Mouse (Mus musculus) urinary bladder, postnatal 14 days (tissue): ENCODE results near the gene Zfp169.
A peak's percentile ranks its signal among the peaks of the same experiment; 100 is the strongest.
"Not testable (repeated sequence)": the region's sequence is repeated elsewhere in the genome, so short reads cannot be mapped to it uniquely, and the experiment has no call there.

ENCODE experiments used
- DNase-seq: peaks from one replicate; pipeline ENCODE4 v3.0.0; 2021; ENCODE audit warnings: low spot score

Gene Zfp169

GRCm38 (mm10) chr13:48513003-48513929 lies at the start of gene Zfp169, which contains the start of gene A830005F24Rik:
Gene Zfp169 (minus strand): TSS chr13:48513451.
Gene A830005F24Rik (plus strand): TSS chr13:48513570.
- peak; percentile 83 for DNase-seq

DNA sequence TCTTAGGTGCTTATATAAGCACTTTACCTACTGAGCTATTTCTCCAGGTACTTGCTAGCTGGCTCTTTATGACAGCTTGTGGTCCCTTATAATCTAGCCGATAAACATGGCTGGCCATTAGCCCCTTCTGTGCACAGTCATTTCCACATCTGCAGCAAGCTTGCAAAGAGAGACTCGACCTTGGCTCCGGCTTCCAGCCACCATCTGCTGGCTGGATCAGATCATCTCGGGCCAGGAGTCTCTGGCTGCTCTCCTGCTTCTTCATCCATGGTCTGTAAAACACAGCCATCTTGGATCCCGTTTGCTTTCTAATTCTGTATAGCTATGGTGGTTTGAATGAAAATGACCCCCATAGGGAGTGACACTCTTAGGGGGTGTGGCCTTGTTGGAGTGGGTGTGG lies 49.1 kb upstream of the Zfp169 start:
- no peak for DNase-seq

GRCm38 (mm10) chr13:48561481-48561880 lies 48.2 kb upstream of the Zfp169 start:
- no peak for DNase-seq

DNA sequence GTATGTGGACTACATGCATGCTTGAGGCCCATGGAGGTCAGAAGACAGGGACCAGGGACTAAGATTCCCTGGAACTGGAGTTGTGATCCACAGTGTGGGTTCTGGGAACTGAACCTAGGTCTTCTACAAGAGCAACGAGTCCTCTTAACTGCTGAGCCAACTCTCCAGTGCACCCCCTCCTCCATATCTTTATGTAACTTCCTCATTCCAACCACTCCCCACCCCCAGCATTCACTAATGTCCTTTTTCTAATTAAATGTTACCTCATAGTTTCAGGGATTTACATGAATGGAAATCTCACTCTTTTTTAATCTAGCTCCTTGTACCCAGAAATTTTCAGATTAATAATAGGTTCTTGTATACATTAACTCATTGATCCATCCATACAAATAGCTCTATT lies 42.7 kb upstream of the Zfp169 start:
- DNase-seq = no peak

- no peak for DNase-seq
Measured at GRCm38 (mm10) chr13:48554552-48554951, 41.3 kb upstream of the Zfp169 start.

DNA sequence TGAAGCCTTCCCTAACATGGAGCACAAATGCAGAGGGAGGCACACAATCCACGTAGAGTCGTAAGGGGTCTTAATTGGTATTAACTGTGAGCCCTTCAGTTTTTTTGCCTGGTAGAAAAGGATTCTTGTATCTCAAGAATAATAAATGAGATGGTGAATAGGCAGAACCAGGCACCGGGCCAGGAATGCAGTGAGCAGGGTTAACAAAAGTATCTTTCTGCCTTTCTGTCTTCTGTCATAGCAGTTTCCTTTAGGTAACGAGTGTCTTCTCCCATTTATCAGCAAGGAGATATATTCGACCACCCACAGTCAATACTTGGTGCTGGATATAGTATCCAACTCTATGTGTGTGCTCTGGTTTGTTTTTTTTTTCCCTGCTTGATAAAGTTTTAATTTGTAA lies 40.3 kb upstream of the Zfp169 start:
- no peak for DNase-seq

DNA sequence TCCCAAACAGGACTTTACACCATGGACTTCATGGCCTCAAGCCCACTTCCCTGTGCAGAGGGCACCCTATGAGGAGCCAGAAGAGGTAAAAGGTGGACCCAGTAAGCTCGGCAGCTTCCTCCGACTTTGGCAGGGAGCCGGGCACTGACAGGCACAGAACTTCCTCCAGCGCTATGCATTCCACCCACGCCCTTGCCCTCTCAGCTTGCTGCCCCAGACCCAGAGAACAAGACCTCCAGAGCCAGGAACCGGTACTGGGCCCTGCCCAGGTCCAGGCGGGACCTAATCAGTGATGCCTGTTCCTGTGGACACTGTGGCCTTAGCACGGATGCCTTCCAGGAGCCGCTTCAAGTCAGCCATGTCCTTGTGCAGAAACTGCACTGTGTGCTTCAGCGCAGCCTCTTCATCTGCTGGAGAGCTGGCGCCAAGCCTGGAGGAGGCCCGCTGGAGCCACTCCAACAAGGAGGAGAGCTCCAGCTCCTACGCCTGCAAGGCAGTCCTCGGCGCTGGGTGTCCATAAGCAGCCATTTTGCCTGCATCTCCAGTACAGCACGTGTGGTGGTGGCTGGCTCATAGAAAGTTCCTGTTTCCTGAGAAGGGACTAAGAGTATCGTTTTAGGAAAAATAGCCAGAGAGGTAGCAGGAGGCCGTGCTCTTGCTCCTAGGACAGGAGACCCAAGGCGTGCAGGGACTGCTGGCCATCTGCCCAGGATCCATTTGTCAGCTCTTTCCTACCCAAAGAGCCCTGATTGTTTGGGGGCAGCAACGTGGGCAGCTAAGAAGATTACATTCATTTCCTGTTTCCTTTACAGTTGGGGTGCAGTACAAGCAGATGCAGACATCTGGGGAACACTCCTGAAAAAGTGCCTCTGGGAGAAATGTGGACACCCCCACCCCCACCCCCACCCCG lies 39.2 kb upstream of the Zfp169 start:
- peak; percentile 92 for DNase-seq

DNA sequence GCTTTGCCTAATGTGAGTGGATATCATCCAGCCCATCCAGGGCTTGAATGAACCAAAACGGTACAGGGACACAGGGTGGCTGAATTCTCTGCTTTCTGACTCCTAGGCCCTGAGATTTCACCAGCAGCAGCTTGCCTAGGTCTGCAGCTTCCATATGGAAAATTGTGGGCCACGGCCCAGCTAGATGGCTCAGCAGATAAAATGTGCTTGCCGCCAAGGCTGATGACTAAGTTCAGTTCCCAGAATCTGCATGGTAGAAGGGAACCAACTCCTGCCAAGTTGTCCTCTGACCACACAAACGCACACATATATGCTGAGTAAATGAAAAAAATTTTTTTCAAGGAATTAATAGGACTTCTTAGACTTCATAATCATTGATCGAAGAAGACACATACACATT lies 35.0 kb upstream of the Zfp169 start:
- no peak for DNase-seq

GRCm38 (mm10) chr13:48547623-48548022 lies 34.4 kb upstream of the Zfp169 start:
- DNase-seq = no peak

DNA sequence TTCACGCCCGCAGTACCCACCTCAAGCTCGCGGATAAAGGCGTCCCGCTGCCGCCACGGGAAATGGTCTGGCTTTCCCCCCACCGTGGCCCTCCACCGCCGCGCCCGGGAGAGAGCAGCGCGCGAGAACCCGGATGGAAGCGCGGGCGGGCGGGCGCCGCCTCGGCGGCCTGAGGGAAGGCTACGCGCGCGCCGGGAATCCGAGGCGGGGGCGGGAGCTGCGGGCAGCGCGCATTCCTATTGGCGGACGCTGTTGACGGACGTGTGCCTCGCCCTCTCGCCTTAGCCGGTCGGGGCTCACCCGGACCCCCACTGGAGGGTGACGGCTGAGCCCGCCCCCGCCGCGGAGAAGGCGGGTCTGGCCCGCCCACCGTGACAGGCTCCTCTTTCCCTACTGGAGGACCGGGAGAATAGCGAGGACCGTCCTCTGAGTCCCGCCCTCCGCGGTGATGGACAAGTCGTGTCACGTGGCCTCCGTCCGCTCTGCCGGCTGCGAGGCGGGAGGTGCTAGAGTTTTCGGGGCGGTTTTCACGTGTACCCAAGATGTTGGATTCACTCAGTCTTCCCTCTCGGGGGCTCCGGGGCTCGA lies 33.2 kb upstream of the Zfp169 start:
- peak; percentile 100 for DNase-seq

DNA sequence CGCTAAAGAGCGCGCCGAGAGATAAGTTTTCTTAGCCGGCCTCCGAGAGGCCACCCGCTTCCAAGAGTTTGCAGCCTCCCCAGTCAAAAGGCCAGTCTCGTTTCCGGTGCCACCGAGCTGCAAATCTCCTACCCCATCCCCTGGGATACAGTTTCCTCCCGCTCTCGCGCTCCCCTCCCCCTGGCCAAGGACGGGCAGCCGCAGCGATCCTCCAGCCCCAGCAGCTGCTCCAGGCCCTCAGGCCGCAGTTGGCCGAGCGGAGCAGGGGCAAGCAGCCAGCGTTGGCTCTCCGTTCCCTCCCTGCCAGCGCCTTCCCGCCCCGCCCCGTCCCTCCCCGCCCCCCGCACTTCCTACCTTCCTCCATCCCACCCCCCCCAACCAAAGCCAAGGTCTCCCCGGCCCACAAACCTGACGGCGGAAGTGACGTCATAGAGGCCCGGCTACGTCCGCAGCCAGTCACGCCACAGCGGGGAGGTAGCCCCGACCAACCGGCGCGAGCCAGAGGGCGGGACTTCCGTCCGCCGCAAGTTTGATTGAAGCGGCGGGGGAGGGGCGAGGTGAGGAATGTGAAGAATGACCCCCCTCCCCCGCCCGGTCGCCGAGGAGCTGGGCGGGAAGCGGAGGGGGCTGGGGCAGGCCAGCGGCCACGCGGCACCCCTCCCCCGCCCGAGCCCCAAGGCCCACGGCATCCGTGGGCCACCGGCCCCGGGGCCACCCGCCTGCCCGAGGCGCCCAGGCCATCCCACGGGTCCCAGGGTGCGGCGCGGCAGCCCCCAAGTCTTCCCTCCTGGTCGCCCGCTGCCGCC lies 32.4 kb upstream of the Zfp169 start:
- DNase-seq = peak; percentile 98

GRCm38 (mm10) chr13:48544867-48545266 lies 31.6 kb upstream of the Zfp169 start:
- no peak for DNase-seq

- no peak for DNase-seq
Measured at GRCm38 (mm10) chr13:48544391-48544790, 31.1 kb upstream of the Zfp169 start.

DNA sequence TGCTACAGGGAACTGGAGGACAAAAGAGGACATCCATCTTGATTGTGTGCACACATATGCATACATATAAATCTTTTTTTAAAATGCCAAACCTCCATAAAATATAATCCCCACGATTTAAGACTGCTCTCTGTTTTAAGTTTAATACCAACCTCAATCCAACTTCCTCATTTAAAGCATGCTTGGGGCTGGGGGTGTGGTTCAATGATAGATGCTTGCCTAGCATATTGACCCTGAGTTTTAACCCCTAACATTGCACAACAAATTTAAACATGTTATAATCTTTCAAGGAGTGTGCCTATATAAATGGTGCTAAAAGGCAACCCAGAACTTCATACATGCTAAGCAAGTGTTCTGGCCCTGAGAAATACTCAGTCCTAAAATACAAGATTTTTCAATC lies 27.2 kb upstream of the Zfp169 start:
- no peak for DNase-seq

DNA sequence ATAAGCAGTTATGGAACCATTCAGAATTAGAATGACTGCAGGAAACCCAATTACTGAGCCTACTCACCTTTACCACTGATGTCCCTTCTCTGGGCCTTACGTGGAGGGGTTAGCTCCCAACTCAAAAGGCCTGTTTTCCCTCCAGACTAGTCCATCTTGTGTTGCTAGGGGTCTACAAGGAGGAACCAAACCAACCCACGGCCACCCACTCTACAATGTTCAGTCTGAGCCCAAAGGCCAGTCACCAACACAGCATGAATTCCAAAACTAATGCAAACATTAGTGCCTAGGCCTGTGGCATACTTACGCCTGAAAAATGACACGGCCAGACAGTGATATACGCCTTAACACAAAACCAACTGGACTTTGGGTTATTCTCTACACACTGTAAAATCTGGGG lies 20.2 kb upstream of the Zfp169 start:
- DNase-seq = no peak

DNA sequence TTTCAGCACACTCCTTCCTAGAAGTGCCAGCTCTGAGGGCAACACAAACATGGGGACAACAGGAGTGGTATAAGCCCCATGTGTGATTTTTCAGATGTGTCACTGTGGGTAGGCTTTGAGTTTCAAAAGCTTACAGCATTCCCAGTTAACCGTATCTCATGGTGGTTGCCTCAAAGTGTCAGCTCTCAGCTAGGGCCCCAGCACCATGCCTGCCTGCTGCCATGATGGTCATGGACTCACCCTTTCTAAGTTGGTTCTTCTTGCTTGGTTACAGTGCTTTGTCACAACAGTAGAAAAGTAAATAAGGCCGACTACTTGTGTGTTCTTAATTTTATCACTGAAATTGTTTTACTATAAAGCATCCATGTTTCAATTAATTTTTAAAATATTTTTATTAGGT lies 18.2 kb upstream of the Zfp169 start:
- DNase-seq = no peak

DNA sequence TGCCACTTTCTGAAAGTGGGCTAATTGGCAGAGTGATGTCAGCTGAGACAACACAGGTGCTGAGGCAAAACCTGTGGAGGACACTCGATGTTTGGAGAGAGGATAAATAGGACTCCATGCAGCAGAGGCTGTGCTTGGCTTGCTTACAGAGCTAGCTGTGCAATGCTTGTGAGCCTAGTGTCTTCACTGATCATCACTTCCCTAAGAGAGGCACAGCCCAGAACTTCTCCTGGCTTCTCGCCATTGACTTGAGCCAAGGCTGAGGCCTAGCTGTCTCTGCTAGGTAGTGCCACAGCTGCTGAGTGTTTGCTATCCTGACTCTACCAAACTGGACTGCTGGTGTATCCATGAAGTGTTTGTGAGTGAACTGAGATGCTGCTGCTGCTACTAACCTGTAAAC lies 17.4 kb upstream of the Zfp169 start:
- peak; percentile 69 for DNase-seq

DNA sequence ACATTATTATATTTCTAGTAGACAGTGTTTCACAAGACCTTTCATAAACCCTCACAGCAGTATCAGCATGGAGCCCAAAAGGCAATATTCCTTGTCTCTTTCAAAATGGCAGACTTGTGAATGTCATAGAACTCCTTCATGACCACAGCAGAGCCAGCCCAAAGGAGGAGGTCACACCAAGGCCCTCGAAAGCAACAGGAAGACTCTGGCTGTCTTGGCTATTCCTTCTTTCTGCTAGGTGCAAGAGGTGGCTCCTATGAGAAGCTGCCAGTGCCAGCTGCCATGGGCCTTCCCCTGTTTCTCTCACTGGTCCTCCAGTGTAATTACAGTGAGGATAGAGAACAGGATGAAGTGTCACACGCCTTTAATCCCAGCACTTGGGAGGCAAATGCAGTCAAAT lies 15.8 kb upstream of the Zfp169 start:
- DNase-seq = no peak

DNA sequence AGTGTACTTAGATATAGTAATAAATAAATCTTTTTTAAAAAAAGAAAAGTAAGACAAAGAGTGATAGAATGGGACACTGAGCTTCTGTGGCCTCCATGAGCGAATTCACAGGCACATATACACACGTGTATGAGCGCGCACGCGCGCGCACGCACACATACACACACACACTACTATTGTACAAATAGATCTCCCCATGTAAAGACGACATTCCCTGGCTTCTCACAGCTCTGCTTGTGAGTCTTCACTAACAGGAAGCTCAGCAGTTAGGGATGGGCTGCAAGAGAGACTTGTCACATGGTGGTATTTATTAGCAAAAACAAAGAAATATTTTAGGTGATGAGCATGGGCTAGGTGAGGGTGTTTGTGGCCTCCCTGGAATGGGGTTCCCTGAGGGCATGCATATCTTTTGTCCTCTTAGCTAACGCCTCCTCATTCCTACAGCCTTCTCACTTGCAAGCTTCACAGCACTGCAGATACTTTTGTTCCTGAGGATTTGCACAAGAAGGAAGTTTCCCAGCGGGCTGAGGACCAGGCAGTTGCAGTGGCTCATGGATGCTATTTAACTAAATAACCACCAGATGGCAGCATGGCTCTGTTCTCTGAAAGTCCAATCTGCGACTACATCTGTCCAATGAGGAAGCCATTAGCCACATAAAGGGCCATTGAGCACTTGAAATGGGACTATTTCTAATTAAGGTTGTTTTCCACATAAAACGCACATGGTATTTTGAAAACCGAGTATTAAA lies 15.0 kb upstream of the Zfp169 start:
- peak; percentile 60 for DNase-seq

GRCm38 (mm10) chr13:48525745-48526144 lies 12.5 kb upstream of the Zfp169 start:
- DNase-seq = no peak

- DNase-seq = not testable (repeated sequence)
Measured at GRCm38 (mm10) chr13:48519122-48519521, 5.9 kb upstream of the Zfp169 start.
